Mouse (Mus musculus) heart, adult 2 months (tissue): ENCODE results near the gene Enpep. TPM values are rescaled to one million over a fixed set of nuclear protein-coding genes. Genes with fewer than 3 reads are reported as not detected.

Source experiments
- DNase-seq, 2 experiments: peaks; one replicate each; pipeline ENCODE4 v3.0.0; 2021
- H3K27ac ChIP-seq: fragments of 200-600 bp; 2 replicates; pipeline ENCODE4 v1.8.1; 2022
- H3K27me3 ChIP-seq: fragments of 200-500 bp; 2 replicates; pipeline ENCODE4 v1.6.1; 2012; ENCODE audit warnings: mild to moderate bottlenecking, low read length, inconsistent platforms, mixed read lengths; ENCODE audit not compliant: control insufficient read depth, insufficient read depth
- H3K36me3 ChIP-seq: fragments of 200-500 bp; 2 replicates; pipeline ENCODE4 v1.6.1; 2012; ENCODE audit warnings: low read length, inconsistent platforms; ENCODE audit not compliant: control insufficient read depth, insufficient read depth
- H3K4me1 ChIP-seq: fragments of 200-500 bp; 2 replicates; pipeline ENCODE4 v1.6.1; 2011; ENCODE audit warnings: low read length; ENCODE audit not compliant: control insufficient read depth, insufficient read depth
- H3K4me3 ChIP-seq: fragments of 200-600 bp; 2 replicates; pipeline ENCODE4 v1.8.1; 2022
- H3K79me2 ChIP-seq: fragments of 200-500 bp; replicated peaks from 2 replicates; pipeline ENCODE4 v1.6.1; 2012; ENCODE audit warnings: mild to moderate bottlenecking, inconsistent platforms, low read length, moderate library complexity, mixed read lengths; ENCODE audit not compliant: control insufficient read depth, insufficient read depth
- H3K9ac ChIP-seq: fragments of 200-500 bp; 2 replicates; pipeline ENCODE4 v1.6.1; 2012; ENCODE audit warnings: low read depth, mild to moderate bottlenecking, control low read depth, inconsistent platforms, low read length, mixed read lengths
- CTCF ChIP-seq: fragments of 200-600 bp; IDR thresholded peaks from 2 replicates; pipeline ENCODE4 v1.8.1; 2022; ENCODE audit warnings: antibody characterized with exemption, mild to moderate bottlenecking, moderate library complexity
- EP300 ChIP-seq: fragments of 200-500 bp; IDR thresholded peaks from 2 replicates; pipeline ENCODE4 v1.6.1; 2011; ENCODE audit warnings: low read depth, low read length, control low read depth; ENCODE audit not compliant: insufficient read depth
- POLR2A ChIP-seq: fragments of 200-500 bp; IDR thresholded peaks from 2 replicates; pipeline ENCODE4 v1.6.1; 2011; ENCODE audit warnings: mild to moderate bottlenecking, low read depth, low read length, control low read depth; ENCODE audit not compliant: insufficient read depth
- WGBS: fragments of 180-500 bp; shearing (Covaris S2); methylation state at CpG from one replicate; pipeline ENCODE4 v1.1.7; 2018; 5-methylcytosine and 5-hydroxymethylcytosine counted together
- intact Hi-C: fragments of 180-260 bp; cut with DNase I; formaldehyde crosslinking; loops from one replicate; pipeline ENCODE4 v1.15.1; 2025
- polyA plus RNA-seq: library from polyadenylated mRNA; depleted of rRNA; stranded (reverse); fragments of >200 nt; gene quantifications from 2 replicates; pipeline ENCODE4 v1.2.3, GENCODE M21; 2012
- total RNA-seq, 2 experiments: library from RNA; stranded (reverse); gene quantifications; 2 replicates each; pipeline ENCODE4 v1.2.3; 2021

The Enpep gene
- total and polyA plus RNA-seq, 3 experiments, result 5.1 to 6.2 (median 5.9) TPM

DNA sequence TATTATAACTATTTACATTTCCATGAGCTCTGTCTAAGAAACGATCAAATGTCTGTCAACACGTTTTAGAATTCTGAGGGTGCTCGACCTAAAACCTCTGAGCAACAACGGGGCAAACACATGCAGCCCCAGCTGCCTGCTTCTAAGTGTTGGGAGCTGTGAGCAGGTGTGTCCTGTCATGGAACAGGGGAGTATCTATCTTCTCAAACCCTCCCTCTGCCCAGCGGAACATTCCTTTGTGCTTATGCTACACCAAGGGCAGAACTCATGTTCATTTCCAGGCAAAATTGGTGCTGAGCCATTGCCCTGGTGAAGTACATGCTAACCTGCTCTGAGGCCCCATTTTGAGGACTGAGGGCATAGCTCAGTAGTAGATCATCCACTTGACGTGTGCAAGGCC is 10.9 kb downstream of the Enpep start:
- intact Hi-C loops, result no loop called here

DNA sequence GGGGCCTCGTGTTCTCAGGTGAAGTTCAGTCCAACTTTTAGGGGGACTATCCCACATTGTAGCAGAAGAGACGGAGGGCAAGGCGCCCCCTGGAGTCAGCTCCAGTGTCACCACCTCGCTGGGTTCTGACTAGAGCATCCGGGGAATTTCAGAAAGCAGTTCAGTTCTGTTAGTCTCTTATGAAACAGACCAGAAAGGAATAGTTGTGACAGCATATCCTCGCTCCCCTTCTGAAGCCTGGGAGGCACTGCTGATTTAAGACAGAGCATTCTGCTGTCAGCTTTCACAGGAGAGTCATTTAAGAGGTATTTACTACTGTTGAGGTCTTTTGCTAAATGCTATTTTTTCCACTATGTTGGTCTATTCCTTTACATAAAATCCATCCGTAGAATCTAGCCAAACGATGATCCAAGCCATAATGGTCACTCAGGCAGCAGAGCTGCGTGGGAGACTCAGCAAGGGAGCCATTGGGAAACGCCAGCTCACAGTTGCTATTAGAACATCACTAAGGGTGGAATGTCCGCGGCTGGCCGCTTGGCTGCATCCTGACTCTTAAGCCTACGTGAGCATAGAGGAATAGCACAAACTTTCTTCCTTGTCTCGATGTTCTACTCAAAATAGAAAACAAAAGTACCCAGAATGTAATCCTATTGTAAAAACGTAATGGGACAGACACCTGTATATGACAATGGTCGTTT is 15.3 kb downstream of the Enpep start:
- Histone ChIP-seq H3K27me3 (no peaks in the 10 kb centered on the region), H3K4me3 (no peak overlapping the region), H3K27ac (no peak overlapping the region), H3K79me2 (no peaks in the 10 kb centered on the region), H3K36me3 (no peaks in the 10 kb centered on the region), H3K4me1 (peaks cover 1% of the 10 kb centered on the region; the same call in 1 of the 2 replicates), H3K9ac (no peak overlapping the region)
- no peak for DNase-seq
- intact Hi-C loops, result no loop called here
- 81% methylated on average over 17 of the region's 17 CpGs for WGBS
- no peak for TF ChIP-seq POLR2A
- 0 out of 2 replicates have a peak, but pooled peaks have one; percentile 10 for TF ChIP-seq CTCF

More for the DNA sequence above, 10.9 kb downstream of the Enpep start:
- Histone ChIP-seq H3K4me1 (no peaks in the 10 kb centered on the region), H3K27ac (no peak overlapping the region), H3K79me2 (no peaks in the 10 kb centered on the region), H3K9ac (no peak overlapping the region), H3K36me3 (no peaks in the 10 kb centered on the region), H3K27me3 (no peaks in the 10 kb centered on the region), H3K4me3 (no peak overlapping the region)
- no peak for DNase-seq
- TF ChIP-seq POLR2A (no peak), EP300 (no peak), CTCF (no peak)
- WGBS, result 61% methylated on average over 6 of the region's 6 CpGs

DNA sequence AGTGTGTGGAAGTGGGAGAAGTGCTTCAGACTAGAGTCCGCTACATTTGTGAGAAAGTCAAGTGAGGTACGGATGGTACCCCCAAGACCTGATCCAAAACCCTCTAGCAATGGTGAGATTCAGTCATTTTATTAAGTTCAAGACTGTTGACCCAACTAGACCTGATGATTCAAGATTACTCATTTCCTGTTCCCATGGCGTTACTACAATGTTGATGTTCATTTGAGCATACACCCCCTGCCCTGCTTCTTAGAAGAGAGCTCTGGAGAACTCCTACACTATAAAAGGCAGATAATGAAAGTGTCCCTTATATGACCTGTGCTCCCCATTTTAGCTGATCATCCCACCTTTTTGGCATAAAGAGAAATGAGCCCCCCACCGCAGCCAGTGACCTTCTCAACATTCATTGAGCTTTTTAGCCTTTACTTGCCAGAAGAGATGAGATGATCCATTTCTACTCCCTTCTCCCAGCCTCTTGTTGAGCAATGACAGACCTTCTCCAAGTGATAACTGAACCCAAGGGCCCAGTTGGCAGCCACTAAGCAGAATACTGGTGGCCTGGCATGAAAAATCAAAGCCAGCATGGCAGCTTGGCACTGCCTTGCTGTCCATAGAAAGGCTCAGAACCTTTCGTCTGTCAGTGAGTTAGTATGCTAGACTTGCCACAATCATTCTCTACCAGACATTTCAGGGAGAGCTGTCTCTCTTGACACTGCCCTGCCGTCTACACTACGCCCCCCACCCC is 18.7 kb downstream of the Enpep start:
- Histone ChIP-seq H3K79me2 (no peaks in the 10 kb centered on the region), H3K4me3 (no peak overlapping the region), H3K27ac (peak overlapping the region; percentile 36), H3K27me3 (no peaks in the 10 kb centered on the region), H3K9ac (no peak overlapping the region), H3K4me1 (peaks cover 2% of the 10 kb centered on the region; the same call in 1 of the 2 replicates), H3K36me3 (no peaks in the 10 kb centered on the region)
- 74% methylated on average over 7 of the region's 7 CpGs for WGBS
- intact Hi-C loops, result no loop called here
- no peak for DNase-seq
- TF ChIP-seq EP300 (no peak), CTCF (no peak), POLR2A (no peak)

DNA sequence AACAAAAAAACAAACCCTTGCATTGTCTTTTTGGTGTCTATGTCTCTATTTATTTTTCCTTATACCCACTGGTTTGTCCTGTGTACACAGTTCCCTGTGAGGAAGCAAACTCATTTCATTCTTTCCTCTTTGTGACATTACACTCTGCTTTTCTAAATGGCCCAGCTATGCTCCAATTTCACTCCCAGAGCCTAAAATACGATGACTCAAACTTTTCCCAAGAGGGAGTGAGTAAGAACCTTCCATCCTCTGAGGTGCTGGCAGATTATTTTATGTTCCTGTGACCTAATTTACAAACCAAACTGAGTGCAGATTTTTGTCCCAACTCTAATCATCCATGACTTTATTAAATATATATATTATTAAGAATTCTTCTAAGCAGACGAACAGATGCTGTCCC is 19.3 kb downstream of the Enpep start:
- Histone ChIP-seq H3K36me3 (no peaks in the 10 kb centered on the region), H3K4me3 (no peak overlapping the region), H3K27ac (peak overlapping the region; percentile 36), H3K9ac (no peak overlapping the region), H3K4me1 (peaks cover 2% of the 10 kb centered on the region; the same call in 1 of the 2 replicates), H3K27me3 (no peaks in the 10 kb centered on the region), H3K79me2 (no peaks in the 10 kb centered on the region)
- intact Hi-C loops, result no loop called here
- TF ChIP-seq POLR2A (no peak), CTCF (no peak), EP300 (no peak)
- WGBS, result 53% methylated on average over 2 of the region's 2 CpGs
- no peak for DNase-seq

DNA sequence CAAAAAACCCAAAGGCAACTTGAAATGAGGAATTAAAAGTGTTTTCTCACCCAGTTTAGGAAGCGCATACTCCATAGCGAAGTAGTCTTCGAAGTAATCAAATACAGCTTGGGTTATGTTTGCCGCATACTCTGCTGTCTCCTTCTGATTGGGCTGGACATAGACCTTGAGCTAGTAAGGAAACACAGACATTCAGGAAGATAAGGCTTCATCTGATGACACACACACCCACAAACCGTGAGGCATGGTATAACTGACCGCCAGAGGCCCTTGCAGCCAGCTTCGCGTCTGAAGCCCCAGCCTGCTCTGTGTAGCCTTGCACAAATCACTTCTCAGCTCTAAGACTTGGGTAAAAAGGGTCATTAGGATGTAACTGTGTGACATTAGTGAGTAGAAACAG is 20.0 kb downstream of the Enpep start:
- intact Hi-C loops, result no loop called here

DNA sequence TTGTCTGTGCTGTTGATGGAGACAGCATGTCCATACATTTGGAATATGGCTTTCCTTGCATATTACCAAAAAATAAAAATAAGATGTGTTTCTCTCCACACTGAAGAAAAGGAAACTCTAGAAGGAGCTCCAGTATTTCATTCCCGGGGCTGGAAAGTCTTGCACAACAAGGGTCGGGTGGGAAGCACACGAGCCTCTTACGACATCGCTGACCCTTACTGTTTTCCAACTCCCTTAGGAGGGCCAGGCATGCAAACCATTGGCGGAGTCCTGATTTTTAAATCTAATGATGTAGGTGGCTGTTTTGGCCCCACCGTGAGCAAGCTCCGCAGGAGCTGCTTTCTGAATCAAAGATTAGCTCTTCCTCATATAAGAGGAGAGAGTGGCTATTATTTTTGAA is 20.6 kb downstream of the Enpep start:
- 72% methylated on average over 8 of the region's 8 CpGs for WGBS

More for the DNA sequence above, 20.0 kb downstream of the Enpep start:
- no peaks in the 10 kb centered on the region for H3K36me3 ChIP-seq
- H3K27me3 ChIP-seq, result no peaks in the 10 kb centered on the region
- H3K9ac ChIP-seq, result no peak overlapping the region
- H3K4me1 ChIP-seq, result peaks cover 2% of the 10 kb centered on the region; the same call in 1 of the 2 replicates
- no peak overlapping the region for H3K4me3 ChIP-seq
- DNase-seq, result no peak
- H3K27ac ChIP-seq, result no peak overlapping the region; the same call in none of the 2 replicates
- TF ChIP-seq EP300 (no peak), POLR2A (no peak), CTCF (no peak)
- 95% methylated on average over 8 of the region's 8 CpGs for WGBS
- H3K79me2 ChIP-seq, result no peaks in the 10 kb centered on the region

More for the DNA sequence above, 20.6 kb downstream of the Enpep start:
- no peaks in the 10 kb centered on the region for H3K36me3 ChIP-seq
- TF ChIP-seq POLR2A, result no peak
- no peak for TF ChIP-seq CTCF
- TF ChIP-seq EP300, result no peak
- H3K79me2 ChIP-seq, result no peaks in the 10 kb centered on the region
- peak; percentile 52 for DNase-seq
- H3K4me1 ChIP-seq, result peaks cover 2% of the 10 kb centered on the region; the same call in 1 of the 2 replicates
- no peak overlapping the region for H3K4me3 ChIP-seq
- no peak overlapping the region for H3K9ac ChIP-seq
- no peaks in the 10 kb centered on the region for H3K27me3 ChIP-seq
- no peak overlapping the region for H3K27ac ChIP-seq
- intact Hi-C loops, result no loop called here
